Mouse (Mus musculus) hindbrain, postnatal 0 days (tissue): Measurements from ENCODE around the gene Nomo1. TPM values are rescaled to one million over a fixed set of nuclear protein-coding genes. Genes with fewer than 3 reads are reported as not detected.
A peak's percentile ranks its signal among the peaks of the same experiment; 100 is the strongest.

ENCODE experiments used
- ATAC-seq: fragments of 200-750 bp; cut with Nextera tagmentation; 2 replicates; pipeline ENCODE4 v1.8.0; 2017; ENCODE audit warnings: mild to moderate bottlenecking, moderate TSS enrichment, moderate library complexity
- DNase-seq: peaks from one replicate; pipeline ENCODE4 v3.0.0-alpha.2; 2015; ENCODE audit warnings: low spot score
- H3K27ac ChIP-seq: fragments of 300-500 bp; sonication (generic); 2 replicates; pipeline ENCODE4 v1.5.1; 2014; ENCODE audit warnings: mild to moderate bottlenecking
- H3K27me3 ChIP-seq: fragments of 300-500 bp; sonication (generic); 2 replicates; pipeline ENCODE4 v1.6.1; 2014; ENCODE audit warnings: low read length, mixed read lengths; ENCODE audit not compliant: insufficient read depth
- H3K36me3 ChIP-seq: fragments of 300-500 bp; sonication (generic); 2 replicates; pipeline ENCODE4 v1.6.1; 2014; ENCODE audit warnings: low read length, mixed read lengths; ENCODE audit not compliant: insufficient read depth
- H3K4me1 ChIP-seq: fragments of 300-500 bp; sonication (generic); 2 replicates; pipeline ENCODE4 v1.6.1; 2014; ENCODE audit warnings: antibody characterized with exemption, low read length, mixed read lengths; ENCODE audit not compliant: insufficient read depth
- H3K4me2 ChIP-seq: fragments of 300-500 bp; sonication (generic); 2 replicates; pipeline ENCODE4 v1.6.1; 2014; ENCODE audit warnings: low read depth, mild to moderate bottlenecking, low read length, moderate library complexity, mixed read lengths
- H3K4me3 ChIP-seq: fragments of 300-500 bp; sonication (generic); 2 replicates; pipeline ENCODE4 v1.5.1; 2014; ENCODE audit warnings: low read length
- H3K9ac ChIP-seq: fragments of 300-500 bp; sonication (generic); replicated peaks from 2 replicates; pipeline ENCODE4 v1.6.1; 2014; ENCODE audit warnings: mild to moderate bottlenecking, low read length, moderate library complexity, mixed read lengths
- H3K9me3 ChIP-seq: fragments of 300-500 bp; sonication (generic); 2 replicates; pipeline ENCODE4 v1.6.1; 2016; ENCODE audit warnings: low read length, mixed read lengths
- CTCF ChIP-seq: IDR thresholded peaks from 2 replicates; pipeline ENCODE4 v1.5.1; 2016; ENCODE audit warnings: antibody characterized with exemption, control low read depth, low read depth
- WGBS: fragments of 180-500 bp; shearing (Covaris S2); extraction: QIAGEN DNeasy Blood & Tissue Kit; methylation state at CpG from one replicate; pipeline ENCODE4 v1.1.7; 2014; 5-methylcytosine and 5-hydroxymethylcytosine counted together
- polyA plus RNA-seq: library from polyadenylated mRNA; unstranded; fragments of >200 nt; fragmentation: Nextera tagmentation; extraction: Ambion mirVana; gene quantifications from 2 replicates; pipeline ENCODE4 v1.2.1, GENCODE M21; 2015
- total RNA-seq: library from RNA; depleted of rRNA; stranded (reverse); fragments of >200 nt; gene quantifications from 2 replicates; pipeline ENCODE4 v1.2.3, GENCODE M21; 2014

Gene Nomo1
- total and polyA plus RNA-seq, 2 experiments from 2014 or later = 37.9 to 61.5 TPM

- no peak overlapping the region for H3K4me3 ChIP-seq
- no peaks in the 10 kb centered on the region for H3K27me3 ChIP-seq
- peaks cover 51% of the 10 kb centered on the region for H3K36me3 ChIP-seq
- H3K4me1 ChIP-seq = no peaks in the 10 kb centered on the region
- H3K9ac ChIP-seq = no peak overlapping the region
- no peak for ATAC-seq
- no peaks in the 10 kb centered on the region for H3K9me3 ChIP-seq
- H3K4me2 ChIP-seq = no peak overlapping the region
- no peak for DNase-seq
- 77% methylated on average over 10 of the region's 10 CpGs for WGBS
- H3K27ac ChIP-seq = no peak overlapping the region
- no peak for TF ChIP-seq CTCF
These were observed 50.5 kb downstream of the Nomo1 start for GRCm38 (mm10) chr7:46084024-46084423.

- TF ChIP-seq CTCF = no peak
- Histone ChIP-seq H3K4me3 (no peak overlapping the region), H3K36me3 (peaks cover 41% of the 10 kb centered on the region), H3K4me2 (no peak overlapping the region), H3K27me3 (no peaks in the 10 kb centered on the region), H3K9me3 (no peaks in the 10 kb centered on the region), H3K4me1 (no peaks in the 10 kb centered on the region), H3K27ac (no peak overlapping the region), H3K9ac (no peak overlapping the region)
- DNase-seq = peak; percentile 37
- ATAC-seq = peak; percentile 53
- WGBS = 67% methylated on average over 16 of the region's 16 CpGs
These were observed 51.5 kb downstream of the Nomo1 start for GRCm38 (mm10) chr7:46084839-46085513.

GRCm38 (mm10) chr7:46086378-46086777, 52.9 kb downstream of the Nomo1 start:
- peaks cover 30% of the 10 kb centered on the region for H3K36me3 ChIP-seq
- no peak overlapping the region for H3K27ac ChIP-seq
- no peak for ATAC-seq
- no peak overlapping the region for H3K4me2 ChIP-seq
- H3K27me3 ChIP-seq = no peaks in the 10 kb centered on the region
- no peak for TF ChIP-seq CTCF
- DNase-seq = no peak
- H3K4me1 ChIP-seq = no peaks in the 10 kb centered on the region
- H3K9ac ChIP-seq = no peak overlapping the region
- 92% methylated on average over 6 of the region's 6 CpGs for WGBS
- H3K9me3 ChIP-seq = no peaks in the 10 kb centered on the region
- no peak overlapping the region for H3K4me3 ChIP-seq

GRCm38 (mm10) chr7:46088241-46088640, 54.7 kb downstream of the Nomo1 start:
- 90% methylated on average over 6 of the region's 6 CpGs for WGBS
- no peaks in the 10 kb centered on the region for H3K9me3 ChIP-seq
- no peak overlapping the region for H3K4me3 ChIP-seq
- DNase-seq (no peak), ATAC-seq (no peak)
- no peaks in the 10 kb centered on the region for H3K27me3 ChIP-seq
- H3K36me3 ChIP-seq = peaks cover 12% of the 10 kb centered on the region; the same call in 1 of the 2 replicates
- no peak overlapping the region for H3K4me2 ChIP-seq
- H3K4me1 ChIP-seq = no peaks in the 10 kb centered on the region
- no peak overlapping the region for H3K9ac ChIP-seq
- TF ChIP-seq CTCF = no peak
- H3K27ac ChIP-seq = no peak overlapping the region

GRCm38 (mm10) chr7:46092803-46093202, 59.3 kb downstream of the Nomo1 start:
- no peak for ATAC-seq
- no peaks in the 10 kb centered on the region for H3K36me3 ChIP-seq
- H3K27ac ChIP-seq = no peak overlapping the region
- TF ChIP-seq CTCF = no peak
- no peak overlapping the region for H3K4me2 ChIP-seq
- H3K9me3 ChIP-seq = no peaks in the 10 kb centered on the region
- H3K9ac ChIP-seq = no peak overlapping the region
- H3K4me3 ChIP-seq = no peak overlapping the region
- 22% methylated on average over 8 of the region's 8 CpGs for WGBS
- H3K4me1 ChIP-seq = peaks cover 13% of the 10 kb centered on the region; the same call in 1 of the 2 replicates
- 0 out of 2 replicates have a peak, but pooled peaks cover 8% of the 10 kb centered on the region for H3K27me3 ChIP-seq
- no peak for DNase-seq

- under 1% methylated on average over 4 of the region's 4 CpGs for WGBS
These were observed 62.6 kb downstream of the Nomo1 start for GRCm38 (mm10) chr7:46096136-46096535.

GRCm38 (mm10) chr7:46097319-46097783, 63.9 kb downstream of the Nomo1 start:
- Histone ChIP-seq H3K4me2 (peak overlapping the region; percentile 26; the same call in 1 of the 2 replicates), H3K4me1 (peaks cover 16% of the 10 kb centered on the region; the same call in 1 of the 2 replicates), H3K4me3 (no peak overlapping the region), H3K27me3 (0 out of 2 replicates have a peak, but pooled peaks cover 8% of the 10 kb centered on the region), H3K27ac (no peak overlapping the region), H3K36me3 (no peaks in the 10 kb centered on the region), H3K9me3 (no peaks in the 10 kb centered on the region), H3K9ac (no peak overlapping the region)
- WGBS = 43% methylated on average over 4 of the region's 4 CpGs
- DNase-seq (no peak), ATAC-seq (no peak)
- no peak for TF ChIP-seq CTCF

More at GRCm38 (mm10) chr7:46096136-46096535, 62.6 kb downstream of the Nomo1 start:
- ATAC-seq (peak; percentile 55), DNase-seq (peak; percentile 89)
- H3K27ac ChIP-seq = no peak overlapping the region
- no peaks in the 10 kb centered on the region for H3K36me3 ChIP-seq
- peak; percentile 94 for TF ChIP-seq CTCF
- peaks cover 16% of the 10 kb centered on the region; the same call in 1 of the 2 replicates for H3K4me1 ChIP-seq
- no peak overlapping the region for H3K4me3 ChIP-seq
- no peak overlapping the region for H3K9ac ChIP-seq
- 0 out of 2 replicates have a peak, but pooled peaks cover 8% of the 10 kb centered on the region for H3K27me3 ChIP-seq
- H3K4me2 ChIP-seq = no peak overlapping the region
- H3K9me3 ChIP-seq = no peaks in the 10 kb centered on the region
